Mouse (Mus musculus) gastrocnemius, adult 2 months (tissue): ENCODE measurements around the gene Zfp169. TPM values are rescaled to one million over a fixed set of nuclear protein-coding genes. Genes with fewer than 3 reads are reported as not detected.
"Not testable (repeated sequence)": the region's sequence is repeated elsewhere in the genome, so short reads cannot be mapped to it uniquely, and the experiment has no call there.

Experiments
- DNase-seq: peaks from one replicate; pipeline ENCODE4 v3.0.0; 2022
- H3K27ac ChIP-seq: fragments of 200-600 bp; 2 replicates; pipeline ENCODE4 v1.8.1; 2022; ENCODE audit warnings: mild to moderate bottlenecking
- H3K4me3 ChIP-seq: fragments of 200-600 bp; 2 replicates; pipeline ENCODE4 v1.8.1; 2022; ENCODE audit warnings: mild to moderate bottlenecking, moderate library complexity
- CTCF ChIP-seq: fragments of 200-600 bp; IDR thresholded peaks from 2 replicates; pipeline ENCODE4 v1.8.1; 2022; ENCODE audit warnings: antibody characterized with exemption, mild to moderate bottlenecking, moderate library complexity
- intact Hi-C: fragments of 180-260 bp; cut with DNase I; formaldehyde crosslinking; loops from one replicate; pipeline ENCODE4 v1.15.1; 2025
- total RNA-seq, 2 experiments: library from RNA; stranded (reverse); gene quantifications; 2 replicates each; pipeline ENCODE4 v1.2.3; 2021

The Zfp169 gene
- total RNA-seq, 2 experiments from 2014 or later = 3.6 to 3.7 TPM

DNA sequence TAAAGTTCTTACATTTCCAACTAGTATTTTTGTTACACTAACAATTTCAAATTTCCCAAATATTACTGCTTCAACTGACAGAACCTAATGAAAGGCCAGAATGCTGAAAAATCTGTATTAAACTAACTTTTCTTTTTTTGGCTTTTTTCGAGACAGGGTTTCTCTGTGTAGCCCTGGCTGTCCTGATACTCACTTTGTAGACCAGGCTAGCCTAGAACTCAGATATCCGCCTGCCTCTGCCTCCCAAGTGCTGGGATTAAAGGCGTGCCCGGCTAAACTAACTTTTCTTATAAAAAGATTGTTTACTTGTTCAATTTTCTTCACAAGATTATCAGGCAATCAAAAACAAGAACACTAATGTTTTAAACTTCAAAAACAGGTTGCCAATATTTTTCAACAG lies 31.6 kb upstream of the Zfp169 start:
- intact Hi-C loops = no loop called here
- H3K4me3 ChIP-seq = peak overlapping the region; percentile 100
- peak overlapping the region; percentile 98 for H3K27ac ChIP-seq
- no peak for DNase-seq
- no peak for TF ChIP-seq CTCF

DNA sequence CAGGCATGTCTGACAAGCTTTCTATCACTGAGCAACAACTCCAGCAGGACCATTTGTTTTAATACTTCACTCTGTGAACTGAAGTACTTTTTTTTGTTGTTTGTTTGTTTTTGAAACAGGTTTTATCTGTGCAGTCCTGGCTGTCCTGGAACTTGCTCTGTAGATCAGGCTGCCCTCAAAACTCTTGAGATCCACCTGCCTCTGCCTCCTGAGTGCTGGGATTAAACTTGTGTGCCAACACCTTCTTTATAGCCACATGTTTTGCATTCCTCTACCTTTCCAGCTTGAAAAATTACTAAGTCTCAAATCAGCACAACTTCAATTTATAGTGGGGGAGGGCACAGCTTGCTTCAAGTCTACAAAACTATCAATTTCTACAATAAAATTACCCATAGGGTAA lies 31.1 kb upstream of the Zfp169 start:
- no peak for DNase-seq
- TF ChIP-seq CTCF = no peak
- Histone ChIP-seq H3K4me3 (peak overlapping the region; percentile 100), H3K27ac (peak overlapping the region; percentile 98)
- intact Hi-C loops = no loop called here

DNA sequence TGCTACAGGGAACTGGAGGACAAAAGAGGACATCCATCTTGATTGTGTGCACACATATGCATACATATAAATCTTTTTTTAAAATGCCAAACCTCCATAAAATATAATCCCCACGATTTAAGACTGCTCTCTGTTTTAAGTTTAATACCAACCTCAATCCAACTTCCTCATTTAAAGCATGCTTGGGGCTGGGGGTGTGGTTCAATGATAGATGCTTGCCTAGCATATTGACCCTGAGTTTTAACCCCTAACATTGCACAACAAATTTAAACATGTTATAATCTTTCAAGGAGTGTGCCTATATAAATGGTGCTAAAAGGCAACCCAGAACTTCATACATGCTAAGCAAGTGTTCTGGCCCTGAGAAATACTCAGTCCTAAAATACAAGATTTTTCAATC lies 27.2 kb upstream of the Zfp169 start:
- H3K4me3 ChIP-seq = peak overlapping the region; percentile 44
- TF ChIP-seq CTCF = no peak
- intact Hi-C loops = no loop called here
- H3K27ac ChIP-seq = peak overlapping the region; percentile 17; the same call in 1 of the 2 replicates
- DNase-seq = no peak

DNA sequence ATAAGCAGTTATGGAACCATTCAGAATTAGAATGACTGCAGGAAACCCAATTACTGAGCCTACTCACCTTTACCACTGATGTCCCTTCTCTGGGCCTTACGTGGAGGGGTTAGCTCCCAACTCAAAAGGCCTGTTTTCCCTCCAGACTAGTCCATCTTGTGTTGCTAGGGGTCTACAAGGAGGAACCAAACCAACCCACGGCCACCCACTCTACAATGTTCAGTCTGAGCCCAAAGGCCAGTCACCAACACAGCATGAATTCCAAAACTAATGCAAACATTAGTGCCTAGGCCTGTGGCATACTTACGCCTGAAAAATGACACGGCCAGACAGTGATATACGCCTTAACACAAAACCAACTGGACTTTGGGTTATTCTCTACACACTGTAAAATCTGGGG lies 20.2 kb upstream of the Zfp169 start:
- no peak for TF ChIP-seq CTCF
- intact Hi-C loops = no loop called here
- H3K4me3 ChIP-seq = no peak overlapping the region
- no peak for DNase-seq
- no peak overlapping the region for H3K27ac ChIP-seq

DNA sequence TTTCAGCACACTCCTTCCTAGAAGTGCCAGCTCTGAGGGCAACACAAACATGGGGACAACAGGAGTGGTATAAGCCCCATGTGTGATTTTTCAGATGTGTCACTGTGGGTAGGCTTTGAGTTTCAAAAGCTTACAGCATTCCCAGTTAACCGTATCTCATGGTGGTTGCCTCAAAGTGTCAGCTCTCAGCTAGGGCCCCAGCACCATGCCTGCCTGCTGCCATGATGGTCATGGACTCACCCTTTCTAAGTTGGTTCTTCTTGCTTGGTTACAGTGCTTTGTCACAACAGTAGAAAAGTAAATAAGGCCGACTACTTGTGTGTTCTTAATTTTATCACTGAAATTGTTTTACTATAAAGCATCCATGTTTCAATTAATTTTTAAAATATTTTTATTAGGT lies 18.2 kb upstream of the Zfp169 start:
- no peak for TF ChIP-seq CTCF
- Histone ChIP-seq H3K27ac (0 out of 2 replicates have a peak overlapping the region, but pooled peaks have one; percentile 8), H3K4me3 (no peak overlapping the region)
- DNase-seq = no peak
- intact Hi-C loops = no loop called here

DNA sequence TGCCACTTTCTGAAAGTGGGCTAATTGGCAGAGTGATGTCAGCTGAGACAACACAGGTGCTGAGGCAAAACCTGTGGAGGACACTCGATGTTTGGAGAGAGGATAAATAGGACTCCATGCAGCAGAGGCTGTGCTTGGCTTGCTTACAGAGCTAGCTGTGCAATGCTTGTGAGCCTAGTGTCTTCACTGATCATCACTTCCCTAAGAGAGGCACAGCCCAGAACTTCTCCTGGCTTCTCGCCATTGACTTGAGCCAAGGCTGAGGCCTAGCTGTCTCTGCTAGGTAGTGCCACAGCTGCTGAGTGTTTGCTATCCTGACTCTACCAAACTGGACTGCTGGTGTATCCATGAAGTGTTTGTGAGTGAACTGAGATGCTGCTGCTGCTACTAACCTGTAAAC lies 17.4 kb upstream of the Zfp169 start:
- DNase-seq = peak; percentile 84
- intact Hi-C loops = no loop called here
- TF ChIP-seq CTCF = no peak
- H3K4me3 ChIP-seq = no peak overlapping the region
- peak overlapping the region; percentile 53; the same call in 1 of the 2 replicates for H3K27ac ChIP-seq

DNA sequence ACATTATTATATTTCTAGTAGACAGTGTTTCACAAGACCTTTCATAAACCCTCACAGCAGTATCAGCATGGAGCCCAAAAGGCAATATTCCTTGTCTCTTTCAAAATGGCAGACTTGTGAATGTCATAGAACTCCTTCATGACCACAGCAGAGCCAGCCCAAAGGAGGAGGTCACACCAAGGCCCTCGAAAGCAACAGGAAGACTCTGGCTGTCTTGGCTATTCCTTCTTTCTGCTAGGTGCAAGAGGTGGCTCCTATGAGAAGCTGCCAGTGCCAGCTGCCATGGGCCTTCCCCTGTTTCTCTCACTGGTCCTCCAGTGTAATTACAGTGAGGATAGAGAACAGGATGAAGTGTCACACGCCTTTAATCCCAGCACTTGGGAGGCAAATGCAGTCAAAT lies 15.8 kb upstream of the Zfp169 start:
- TF ChIP-seq CTCF = no peak
- DNase-seq = no peak
- Histone ChIP-seq H3K4me3 (no peak overlapping the region), H3K27ac (no peak overlapping the region; the same call in 1 of the 2 replicates)
- intact Hi-C loops = loop anchor here (2.0 kb wide), 1 partner anchor 14 kb away; no protein-coding TSS in a partner anchor

DNA sequence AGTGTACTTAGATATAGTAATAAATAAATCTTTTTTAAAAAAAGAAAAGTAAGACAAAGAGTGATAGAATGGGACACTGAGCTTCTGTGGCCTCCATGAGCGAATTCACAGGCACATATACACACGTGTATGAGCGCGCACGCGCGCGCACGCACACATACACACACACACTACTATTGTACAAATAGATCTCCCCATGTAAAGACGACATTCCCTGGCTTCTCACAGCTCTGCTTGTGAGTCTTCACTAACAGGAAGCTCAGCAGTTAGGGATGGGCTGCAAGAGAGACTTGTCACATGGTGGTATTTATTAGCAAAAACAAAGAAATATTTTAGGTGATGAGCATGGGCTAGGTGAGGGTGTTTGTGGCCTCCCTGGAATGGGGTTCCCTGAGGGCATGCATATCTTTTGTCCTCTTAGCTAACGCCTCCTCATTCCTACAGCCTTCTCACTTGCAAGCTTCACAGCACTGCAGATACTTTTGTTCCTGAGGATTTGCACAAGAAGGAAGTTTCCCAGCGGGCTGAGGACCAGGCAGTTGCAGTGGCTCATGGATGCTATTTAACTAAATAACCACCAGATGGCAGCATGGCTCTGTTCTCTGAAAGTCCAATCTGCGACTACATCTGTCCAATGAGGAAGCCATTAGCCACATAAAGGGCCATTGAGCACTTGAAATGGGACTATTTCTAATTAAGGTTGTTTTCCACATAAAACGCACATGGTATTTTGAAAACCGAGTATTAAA lies 15.0 kb upstream of the Zfp169 start:
- intact Hi-C loops = loop anchor here (1.0 to 2.0 kb wide), 3 partner anchors 15 to 111 kb away; no protein-coding TSS in a partner anchor
- Histone ChIP-seq H3K27ac (no peak overlapping the region), H3K4me3 (no peak overlapping the region)
- TF ChIP-seq CTCF = peak; percentile 92
- peak; percentile 51 for DNase-seq

DNA sequence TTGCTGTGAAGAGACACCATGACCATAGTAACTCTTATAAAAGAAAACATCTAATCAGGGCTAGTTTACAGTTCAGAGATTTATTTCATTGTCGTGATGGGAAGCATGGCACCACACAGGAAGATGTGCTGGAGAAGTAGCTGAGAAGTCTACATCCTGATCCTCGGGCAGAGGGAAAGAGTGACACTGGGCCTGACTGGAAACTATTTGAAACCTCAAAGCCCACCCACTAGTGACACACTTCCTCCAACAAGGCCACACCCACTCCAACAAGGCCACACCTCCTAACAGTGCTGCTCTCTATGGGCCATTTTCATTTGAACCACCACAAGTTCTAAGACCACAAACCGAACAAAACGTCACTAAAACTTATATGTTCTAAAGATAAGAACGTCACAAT lies 12.5 kb upstream of the Zfp169 start:
- H3K4me3 ChIP-seq = no peak overlapping the region
- H3K27ac ChIP-seq = no peak overlapping the region
- intact Hi-C loops = no loop called here
- no peak for DNase-seq
- TF ChIP-seq CTCF = no peak

DNA sequence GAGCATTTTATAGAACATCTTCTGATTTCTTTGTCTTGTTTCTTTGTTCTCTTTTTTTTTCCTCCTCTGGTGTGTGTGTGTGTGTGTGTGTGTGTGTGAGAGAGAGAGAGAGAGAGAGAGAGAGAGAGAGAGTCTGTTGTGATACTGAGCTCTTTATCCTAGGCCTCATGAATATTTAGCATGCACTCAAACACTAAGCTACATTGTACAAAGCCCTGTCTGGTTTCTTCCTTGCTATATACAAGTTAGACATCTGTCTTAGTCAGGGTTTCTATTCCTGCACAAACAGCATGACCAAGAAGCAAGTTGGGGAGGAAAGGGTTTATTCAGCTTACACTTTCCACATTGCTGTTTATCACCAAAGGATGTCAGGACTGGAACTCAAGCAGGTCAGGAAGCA lies 5.9 kb upstream of the Zfp169 start:
- H3K27ac ChIP-seq, H3K4me3 ChIP-seq, intact Hi-C loops, DNase-seq: not testable (repeated sequence)

DNA sequence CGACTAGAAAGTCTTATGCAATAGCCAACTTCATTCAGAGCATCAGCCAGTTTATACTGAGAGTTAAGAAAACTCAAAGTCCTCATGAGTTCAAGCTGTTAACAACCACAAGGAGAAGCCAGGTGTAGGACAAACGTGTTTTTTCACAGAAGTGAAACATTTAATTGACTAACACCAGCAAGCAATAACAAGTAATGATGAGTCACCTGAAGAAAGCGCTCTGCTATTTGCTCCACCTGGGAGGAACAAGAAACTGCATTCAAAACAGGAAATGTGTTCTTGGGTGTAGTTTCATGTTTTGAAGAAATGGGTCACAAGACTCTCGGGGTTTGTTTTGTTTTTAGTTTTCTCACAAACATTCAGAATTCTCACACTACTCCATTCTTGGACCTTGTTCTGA lies 2.6 kb upstream of the Zfp169 start:
- Histone ChIP-seq H3K4me3 (no peak overlapping the region), H3K27ac (no peak overlapping the region)
- intact Hi-C loops = no loop called here
- DNase-seq = no peak
- TF ChIP-seq CTCF = no peak

DNA sequence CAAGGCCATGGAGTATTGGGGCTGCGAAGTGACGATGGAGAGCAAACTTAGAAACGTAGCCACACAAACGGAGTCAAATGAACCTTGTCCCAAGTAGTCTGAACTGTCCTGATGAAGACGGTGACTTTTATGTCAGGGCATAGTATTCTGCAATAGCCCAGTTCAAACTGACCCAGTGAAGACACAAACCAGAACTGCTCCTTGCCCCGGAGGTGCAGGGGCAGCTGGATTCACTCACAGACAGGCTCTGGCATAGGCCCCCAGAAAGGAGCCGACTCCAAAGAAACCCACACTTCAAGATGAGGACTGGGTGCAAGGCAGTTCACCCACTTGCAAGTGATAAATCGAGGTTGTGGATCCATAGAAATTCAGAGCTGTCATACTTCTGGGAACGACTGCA lies 4.6 kb downstream of the Zfp169 start:
- intact Hi-C loops = no loop called here
- H3K4me3 ChIP-seq = no peak overlapping the region
- DNase-seq = no peak
- no peak overlapping the region for H3K27ac ChIP-seq
- no peak for TF ChIP-seq CTCF

DNA sequence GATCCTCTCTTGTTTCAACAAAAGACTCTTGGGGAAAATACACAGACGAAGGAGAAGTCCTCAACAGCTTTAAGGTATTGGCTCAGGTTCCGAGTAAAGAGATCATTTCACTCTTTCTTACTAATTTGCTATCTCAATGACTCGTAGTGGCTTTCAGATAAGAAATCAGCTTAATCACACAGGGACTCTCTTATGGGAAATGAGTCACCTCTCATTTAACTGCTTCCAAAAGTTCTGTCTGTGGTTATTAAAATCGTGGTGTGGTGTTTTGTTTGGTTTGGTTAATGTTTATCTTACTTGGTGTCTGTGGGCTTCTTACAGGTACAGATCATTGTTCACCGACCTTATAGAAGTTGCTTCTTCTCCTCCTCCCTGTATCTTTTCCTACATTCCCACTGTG lies 10.8 kb downstream of the Zfp169 start:
- no peak for TF ChIP-seq CTCF
- Histone ChIP-seq H3K4me3 (no peak overlapping the region), H3K27ac (no peak overlapping the region)
- DNase-seq = no peak
- intact Hi-C loops = no loop called here

DNA sequence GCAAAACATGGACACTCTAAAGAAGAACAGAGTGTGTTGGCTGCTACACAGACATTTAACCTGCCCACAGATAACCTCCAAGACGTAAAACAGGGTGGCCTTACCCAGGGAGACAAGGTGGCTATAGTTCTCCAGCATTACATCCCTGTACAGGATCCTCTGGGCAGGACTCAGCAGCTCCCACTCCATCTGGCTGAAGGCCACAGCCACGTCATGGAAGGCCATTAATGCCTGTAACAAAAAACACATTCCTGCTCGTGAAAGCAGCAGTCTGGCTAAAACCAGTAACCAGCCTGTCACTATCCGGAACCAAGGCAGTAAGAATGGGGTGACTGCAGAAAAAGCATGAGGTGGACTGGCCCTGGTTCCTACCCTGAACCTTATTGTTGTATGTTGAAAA lies 14.6 kb downstream of the Zfp169 start:
- TF ChIP-seq CTCF = no peak
- intact Hi-C loops = no loop called here
- no peak for DNase-seq
- Histone ChIP-seq H3K4me3 (no peak overlapping the region), H3K27ac (no peak overlapping the region)
